Mouse (Mus musculus) heart, postnatal 0 days (tissue): ENCODE data around the gene Piga.

Experiments
- CTCF ChIP-seq: IDR thresholded peaks from 2 replicates; pipeline ENCODE4 v1.5.1; 2016; ENCODE audit warnings: antibody characterized with exemption, control low read depth, low read depth
- EP300 ChIP-seq: IDR thresholded peaks from 2 replicates; pipeline ENCODE4 v1.6.1; 2016; ENCODE audit warnings: antibody characterized with exemption, low read depth

GRCm38 (mm10) chrX:164374586-164374985 is 45.0 kb upstream of the Piga start:
- no peak; the same call in 1 of the 2 replicates for TF ChIP-seq CTCF
- no peak for TF ChIP-seq EP300
